In the genomic region with DNA sequence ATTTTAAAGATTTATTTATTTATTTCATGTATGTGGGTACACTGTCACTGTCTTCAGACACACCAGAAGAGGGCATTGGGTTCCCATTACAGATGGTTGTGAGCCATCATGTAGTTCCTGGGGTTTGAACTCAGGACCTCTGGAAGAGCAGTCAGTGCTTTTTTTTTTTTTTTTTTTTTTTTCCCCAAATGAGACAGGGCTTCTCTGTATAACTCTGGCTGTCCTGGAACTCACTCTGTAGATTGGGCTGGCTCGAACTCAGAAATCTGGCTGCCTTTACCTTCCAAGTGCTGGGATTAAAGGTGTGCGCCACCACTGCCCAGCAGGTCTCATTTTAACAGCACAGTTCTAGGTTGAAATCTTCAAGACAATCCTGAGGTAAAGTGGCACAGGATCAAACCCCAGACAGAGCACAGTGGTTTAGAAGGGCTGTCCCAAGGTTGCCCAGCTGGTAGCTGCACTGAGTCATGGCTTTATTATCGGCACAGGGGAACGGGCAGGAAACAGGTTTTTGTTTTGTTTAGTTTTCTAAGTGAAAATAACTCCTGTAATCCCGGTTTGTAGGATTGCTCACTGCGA, we compare ENCODE assay signal across 8 mouse cellular contexts. TPM values are rescaled to one million over a fixed set of nuclear protein-coding genes. Genes with fewer than 3 reads are reported as not detected.
DNase-seq lines count a peak whose midpoint lies in the region; ATAC-seq lines count a peak whose summit lies in the region.

A gene (plus strand): TSS at position 529 of the 579 bp plus-strand sequence.

- H3K4me1 ChIP-seq in kidney, embryonic 15.5 days = peaks cover 60% of the 10 kb centered on the region
- peaks cover 29% of the 10 kb centered on the region for H3K4me1 ChIP-seq in intestine, embryonic 14.5 days (replicated peaks; ENCODE audit: control insufficient read depth, insufficient read depth, low read length)
- peaks cover 51% of the 10 kb centered on the region for H3K4me1 ChIP-seq in midbrain, embryonic 10.5 days

- ATAC-seq in kidney, embryonic 15.5 days (replicated peaks; ENCODE audit: low FRiP score) = no peak
- ATAC-seq in activated CD4-positive, CD25-positive, alpha-beta regulatory T cell, adult 4 months = no peak
- ATAC-seq in erythroid progenitor cell, adult 5-6 weeks (replicated peaks; ENCODE audit: low FRiP score, poor library complexity, severe bottlenecking) = no peak
- ATAC-seq in intestine, embryonic 14.5 days (replicated peaks; ENCODE audit: low FRiP score, low TSS enrichment, low read depth) = no peak

- peak within 1 kb of the TSS; percentile 98 for H3K9ac ChIP-seq in kidney, embryonic 15.5 days
- peak within 1 kb of the TSS; percentile 88 for H3K9ac ChIP-seq in intestine, embryonic 14.5 days (ENCODE audit: low read length)

- H3K9me3 ChIP-seq in kidney, embryonic 15.5 days (replicated peaks) = no peaks in the 10 kb centered on the region
- H3K9me3 ChIP-seq in intestine, embryonic 14.5 days (ENCODE audit: control insufficient read depth, low read length) = no peaks in the 10 kb centered on the region
- no peaks in the 10 kb centered on the region for H3K9me3 ChIP-seq in midbrain, embryonic 10.5 days (replicated peaks)

- no peaks in the 10 kb centered on the region for H3K27me3 ChIP-seq in kidney, embryonic 15.5 days
- H3K27me3 ChIP-seq in intestine, embryonic 14.5 days (replicated peaks; ENCODE audit: control insufficient read depth, insufficient read depth, low read length) = no peaks in the 10 kb centered on the region
- H3K27me3 ChIP-seq in midbrain, embryonic 10.5 days (ENCODE audit: low read depth, poor library complexity, severe bottlenecking) = 0 out of 2 replicates have a peak, but pooled peaks cover 5% of the 10 kb centered on the region

- peaks cover 16% of the 10 kb centered on the region for H3K36me3 ChIP-seq in kidney, embryonic 15.5 days
- H3K36me3 ChIP-seq in intestine, embryonic 14.5 days (ENCODE audit: control insufficient read depth, insufficient read depth, low read length) = peaks cover 18% of the 10 kb centered on the region
- H3K36me3 ChIP-seq in midbrain, embryonic 10.5 days = peaks cover 18% of the 10 kb centered on the region

- 59% methylated on average over 6 of the region's 6 CpGs for WGBS in kidney, embryonic 15.5 days
- 62% methylated on average over 6 of the region's 6 CpGs for WGBS in intestine, embryonic 14.5 days
- 66% methylated on average over 6 of the region's 6 CpGs for WGBS in midbrain, embryonic 10.5 days

- no peak for DNase-seq in kidney, postnatal 36 days
- DNase-seq in intestine, embryonic 14.5 days (ENCODE audit: low spot score) = no peak
- DNase-seq in midbrain, embryonic 10.5 days (ENCODE audit: low spot score) = no peak
- no peak for DNase-seq in B cell, adult 2 months
- no peak for DNase-seq in right cerebral cortex, postnatal 36 days (ENCODE audit: low spot score in 2 of 2)

- peak within 1 kb of the TSS; percentile 95 for H3K27ac ChIP-seq in kidney, embryonic 15.5 days
- H3K27ac ChIP-seq in intestine, embryonic 14.5 days (ENCODE audit: low read depth) = peak within 1 kb of the TSS; percentile 88
- H3K27ac ChIP-seq in midbrain, embryonic 10.5 days (replicated peaks) = peak within 1 kb of the TSS; percentile 97

- peak within 1 kb of the TSS; percentile 86 for H3K4me3 ChIP-seq in kidney, embryonic 15.5 days (replicated peaks)
- peak within 1 kb of the TSS; percentile 47 for H3K4me3 ChIP-seq in intestine, embryonic 14.5 days (ENCODE audit: low read depth, low read length)
- H3K4me3 ChIP-seq in midbrain, embryonic 10.5 days = peak within 1 kb of the TSS; percentile 98

- H3K4me2 ChIP-seq in kidney, embryonic 15.5 days = peak within 1 kb of the TSS; percentile 75
- H3K4me2 ChIP-seq in intestine, embryonic 14.5 days (ENCODE audit: low read length) = peak within 1 kb of the TSS; percentile 88

RNA-seq across cellular contexts. Expression of the gene that starts here (rescaled TPM):
- polyA plus RNA-seq in kidney, embryonic 15.5 days (2015; fragmentation: Nextera tagmentation; extraction: Ambion mirVana) = 41.2 and 43.3 TPM in 2 replicates
- 10 to 100 TPM; 24.3 to 30.2 TPM for polyA plus RNA-seq in activated CD4-positive, CD25-positive, alpha-beta regulatory T cell, adult 4 months (2017; shearing (Covaris generic))
- total RNA-seq in erythroid progenitor cell, adult 5-6 weeks (2015; ENCODE audit: low replicate concordance) = 16.3 and 41.1 TPM in 2 replicates
- total RNA-seq in erythroid progenitor cell, adult 5-6 weeks (2017; ENCODE audit: low replicate concordance) = 42.2 and 94.6 TPM in 2 replicates
- 36.6 and 41.1 TPM in 2 replicates for polyA plus RNA-seq in intestine, embryonic 14.5 days (2014; fragmentation: Nextera tagmentation; extraction: Ambion mirVana)
- polyA plus RNA-seq in midbrain, embryonic 10.5 days (2016; fragmentation: Nextera tagmentation; extraction: Ambion mirVana) = 53.2 and 64.6 TPM in 2 replicates

Comparison
In these comparisons a context has a peak if more than half of its experiments do, and no peak if none do; other contexts are left out.
1. H3K4me3 ChIP-seq: peak in every context shown above with its lines; median percentile 98 in midbrain, embryonic 10.5 days; 86 in kidney, embryonic 15.5 days; 47 in intestine, embryonic 14.5 days.